Mouse (Mus musculus): ENCODE data around the gene Gba2. TPM values are rescaled to one million over a fixed set of nuclear protein-coding genes. Genes with fewer than 3 reads are reported as not detected.
"Not testable (repeated sequence)": the region's sequence is repeated elsewhere in the genome, so short reads cannot be mapped to it uniquely, and the experiment has no call there.

The Gba2 gene
- total RNA-seq (2021), result 1 to 10 TPM; 8.2 to 8.3 TPM
- long read RNA-seq, experiment 1, transcript Gba2-201 (17 exons, 3,544 nt), result major isoform, 5 of 14 reads
- long read RNA-seq, experiment 1, partial matches to known transcripts, result 3 of 14 reads
- long read RNA-seq, experiment 1, other reads (novel, unspliced or antisense), result 6 of 14 reads
- long read RNA-seq, experiment 2, transcript Gba2-201 (17 exons, 3,544 nt), result major isoform, 29 of 38 reads
- long read RNA-seq, experiment 2, partial matches to known transcripts, result 2 of 38 reads
- long read RNA-seq, experiment 2, other reads (novel, unspliced or antisense), result 7 of 38 reads

DNA sequence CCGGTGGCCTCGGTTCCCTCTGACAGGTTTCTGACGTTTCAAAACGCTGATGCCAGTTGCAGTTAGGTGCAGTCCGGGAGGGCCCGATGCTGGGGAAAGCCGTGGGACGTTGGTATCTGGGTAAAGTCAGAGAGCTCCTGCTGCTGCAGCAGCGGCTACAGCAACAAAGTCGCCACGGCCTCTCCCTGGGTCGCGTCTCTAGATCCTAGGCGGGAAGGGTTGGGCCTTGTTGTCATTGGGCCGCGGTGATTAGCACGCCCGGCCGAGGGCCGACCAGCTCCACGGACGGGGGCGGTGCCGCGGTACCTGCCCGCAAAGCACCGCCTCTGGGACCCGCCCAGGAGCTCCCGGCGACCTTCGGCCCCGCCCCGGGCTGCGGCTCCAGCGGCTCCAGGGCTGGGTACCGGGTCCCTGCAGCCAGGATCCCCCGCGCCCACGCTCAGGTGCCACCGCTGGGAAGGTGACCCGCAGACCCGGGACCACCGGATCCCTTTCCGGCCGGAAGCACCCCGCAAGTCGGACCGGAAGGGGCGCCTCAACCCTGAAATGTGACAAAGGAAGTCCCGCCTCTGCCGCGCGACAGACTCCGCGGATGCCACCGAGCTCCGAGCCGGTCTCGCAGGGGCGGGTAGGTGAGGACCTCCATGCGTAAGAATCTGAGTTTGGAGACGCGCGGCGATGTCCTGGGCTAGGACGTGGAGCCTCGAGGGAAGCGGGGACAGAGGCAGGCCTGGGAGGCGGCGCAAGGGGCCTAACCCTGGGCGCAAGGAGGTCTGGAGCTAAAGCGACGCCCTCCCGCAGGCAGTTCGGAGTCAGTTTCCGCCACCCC is at the start of gene Gba2, which contains the start of gene Rgp1:
TSS of gene Gba2 (minus strand) at position 498 of the 829 bp plus-strand sequence.
TSS of gene Rgp1 (plus strand) at position 340 of the 829 bp plus-strand sequence.
- peak; percentile 83 to 87 for DNase-seq (ENCODE audit: low spot score in 2 of 2)

DNA sequence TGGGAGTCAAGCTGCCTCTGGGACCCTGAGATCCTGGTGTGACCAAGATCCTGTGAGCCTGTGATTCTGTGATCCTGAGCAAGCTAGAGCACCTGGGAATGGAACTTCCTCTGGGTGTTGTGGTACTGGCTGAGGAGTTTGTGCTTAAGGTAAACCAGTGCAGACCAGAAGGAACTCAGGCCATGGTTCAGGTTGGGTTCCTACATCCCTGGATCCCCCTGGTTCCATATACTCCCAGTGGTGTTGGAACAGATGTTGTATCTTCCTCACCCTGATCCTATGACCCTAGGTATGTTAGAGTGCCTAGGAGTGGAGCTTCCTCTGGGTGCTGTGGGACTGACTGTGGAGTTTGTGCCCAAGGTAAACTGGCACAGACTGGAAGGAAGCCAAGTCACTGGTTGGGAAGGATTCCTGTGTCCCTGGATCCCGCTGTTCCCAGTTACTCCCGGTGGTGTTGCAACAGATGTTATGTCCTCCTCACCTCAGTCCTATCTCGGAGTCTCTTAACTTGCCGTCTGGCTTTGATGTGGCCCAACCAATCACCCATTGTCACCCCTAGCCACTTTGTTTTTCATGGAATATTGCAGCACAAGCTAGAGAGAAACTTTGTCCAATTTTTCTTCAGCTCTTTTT is 41.6 kb upstream of the Gba2 start:
- no peak for DNase-seq (ENCODE audit: low spot score in 2 of 2)

DNA sequence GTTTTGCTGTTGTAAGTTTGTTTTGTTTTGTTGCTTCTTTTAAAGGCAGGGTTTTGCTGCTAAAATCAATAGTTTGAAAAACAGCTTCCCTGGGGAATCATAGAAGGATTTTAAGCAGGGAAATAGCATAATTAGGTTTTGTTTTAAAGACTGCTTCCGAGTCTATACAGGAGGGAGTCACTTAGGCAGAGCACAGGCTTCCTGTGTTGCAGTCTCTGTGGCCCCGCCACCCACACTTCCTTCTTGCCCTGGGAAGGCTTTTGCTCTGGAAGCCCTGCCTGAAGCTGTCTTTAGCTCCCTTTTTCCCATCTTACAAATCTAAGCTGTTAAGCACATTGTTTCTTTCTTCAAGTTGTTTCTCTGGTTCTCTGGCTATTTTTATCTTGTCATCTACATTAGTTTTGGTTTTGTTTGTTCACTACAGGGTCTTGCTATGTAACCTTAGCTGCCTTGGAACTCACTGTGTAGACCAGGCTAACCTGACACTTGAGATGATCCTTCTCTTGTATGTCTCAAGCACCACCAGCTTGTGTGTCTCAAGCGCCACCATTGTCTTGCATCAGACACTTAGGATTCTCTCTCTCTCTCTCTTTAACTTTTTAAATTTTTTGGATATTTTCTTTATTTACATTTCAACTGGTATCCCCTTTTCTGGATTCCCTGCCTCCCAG is 34.5 kb upstream of the Gba2 start:
- DNase-seq (ENCODE audit: low spot score in 2 of 2), result no peak

DNA sequence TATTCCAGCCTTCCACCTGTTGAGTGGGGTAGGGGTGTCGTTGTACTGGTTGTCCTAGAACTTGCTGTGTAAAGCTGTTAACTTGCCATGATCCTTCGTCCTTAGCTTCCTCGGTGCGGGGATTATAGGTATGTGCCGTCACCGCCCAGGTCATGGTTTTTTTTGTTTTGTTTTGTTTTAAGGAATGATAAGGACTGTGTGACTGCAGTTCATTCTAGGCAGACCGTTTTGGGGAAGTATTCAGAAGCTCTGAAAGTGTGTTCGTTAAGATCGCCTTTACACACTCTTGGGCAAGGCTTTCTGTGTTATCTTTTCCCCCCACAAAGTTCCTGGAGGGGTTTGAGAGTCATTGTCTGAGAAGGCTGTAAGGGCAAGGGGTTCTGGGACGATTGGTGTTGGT is 33.9 kb upstream of the Gba2 start:
- no peak for DNase-seq (ENCODE audit: low spot score in 2 of 2)

DNA sequence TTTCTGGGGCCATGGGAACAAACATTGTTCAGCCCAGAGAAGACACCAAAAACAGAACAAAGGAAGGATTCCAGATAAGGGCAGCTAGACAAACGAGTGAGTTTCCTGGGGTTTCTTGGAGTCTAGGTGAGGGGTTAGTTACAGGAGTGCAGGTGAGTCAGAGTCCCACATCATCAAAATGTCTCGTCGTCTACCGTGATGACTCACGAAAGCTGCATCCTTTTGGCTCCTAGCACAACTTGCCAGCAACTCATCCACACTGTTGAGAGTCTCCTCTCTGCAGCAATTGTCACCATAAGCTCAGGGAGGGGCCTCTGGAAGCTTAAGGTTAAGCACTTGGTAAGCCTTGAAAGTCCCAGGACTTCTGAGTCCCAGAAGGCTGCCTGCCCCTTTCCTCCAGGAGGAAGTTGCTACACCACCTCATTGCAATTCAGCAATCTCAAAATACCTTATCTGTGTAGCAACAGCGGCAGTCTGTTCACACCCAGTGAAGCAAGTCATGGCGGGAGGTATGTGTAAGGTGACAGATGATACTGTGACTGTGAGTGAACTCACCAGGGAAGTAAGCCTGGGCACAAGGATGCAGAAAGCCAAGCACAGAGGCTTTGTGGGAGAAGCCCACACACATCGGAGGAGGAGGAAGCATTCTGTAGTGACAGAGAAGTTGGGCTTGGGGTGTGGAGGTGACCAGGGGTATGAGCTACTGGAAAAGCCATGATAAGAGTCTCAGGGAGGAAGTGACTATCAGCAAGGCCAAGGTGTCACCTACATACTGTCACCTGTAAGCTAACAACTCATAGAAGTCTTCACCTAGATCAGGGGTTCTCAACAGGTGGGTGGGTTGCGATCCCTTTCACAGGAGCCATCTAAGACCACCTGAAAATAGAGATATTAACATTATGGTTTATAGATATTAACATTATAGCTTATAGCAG is 26.3 kb upstream of the Gba2 start:
- DNase-seq (ENCODE audit: low spot score in 2 of 2), result no peak

DNA sequence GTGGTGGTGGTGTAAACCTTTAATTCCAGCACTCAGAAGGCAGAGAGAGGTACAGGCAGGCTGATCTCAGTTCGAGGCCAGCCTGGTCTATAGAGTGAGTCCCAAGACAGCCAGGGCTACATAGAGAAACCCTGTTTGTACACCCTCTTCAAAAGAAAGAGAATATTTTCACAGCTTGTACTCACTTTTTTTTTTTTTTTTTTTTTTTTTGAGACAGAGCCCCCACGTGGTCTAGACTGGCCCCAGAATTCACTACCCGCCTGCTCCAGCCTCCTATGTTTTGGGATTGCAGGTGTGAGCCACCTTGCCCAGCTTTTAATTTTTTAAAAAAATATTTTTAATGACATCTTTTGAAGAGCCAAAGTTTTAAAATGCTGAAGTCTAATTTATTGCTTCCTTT is 25.4 kb upstream of the Gba2 start:
- DNase-seq (ENCODE audit: low spot score in 2 of 2), result no peak

DNA sequence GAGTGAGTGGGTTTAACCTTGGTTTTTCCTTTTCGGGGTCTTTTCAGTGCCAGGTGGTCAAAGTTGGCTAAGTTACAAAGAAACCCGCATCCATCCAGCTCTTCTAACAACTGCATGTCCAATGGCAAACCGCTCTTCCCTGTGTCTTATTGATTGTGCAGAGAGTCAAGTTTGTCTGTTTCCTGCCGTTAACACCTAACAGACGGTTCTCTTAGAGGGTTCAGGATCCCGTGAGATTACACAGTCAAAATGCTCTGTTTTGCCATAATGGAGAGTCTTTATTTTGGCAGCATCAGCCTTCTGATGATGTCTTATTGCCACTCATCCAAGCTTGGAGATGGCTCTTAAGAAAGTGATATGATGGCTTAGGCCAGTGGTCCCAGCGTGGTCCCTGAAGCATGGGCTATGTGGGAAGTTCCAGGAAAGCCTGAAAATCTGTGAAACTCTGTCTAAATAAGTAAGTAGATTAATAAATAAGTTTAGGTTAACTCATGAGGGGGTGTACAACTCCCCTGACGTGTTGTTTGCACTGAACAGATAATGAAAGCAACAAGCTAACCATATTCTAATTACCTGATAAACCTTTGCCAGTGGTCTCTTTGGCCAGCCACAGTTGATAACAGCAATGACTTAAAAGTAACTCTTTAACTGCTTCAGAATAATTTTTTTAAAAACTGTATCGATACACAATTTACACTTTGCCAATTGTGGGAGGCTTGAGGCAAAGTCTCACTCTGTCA is 21.7 kb upstream of the Gba2 start:
- DNase-seq (ENCODE audit: low spot score in 2 of 2), result no peak

DNA sequence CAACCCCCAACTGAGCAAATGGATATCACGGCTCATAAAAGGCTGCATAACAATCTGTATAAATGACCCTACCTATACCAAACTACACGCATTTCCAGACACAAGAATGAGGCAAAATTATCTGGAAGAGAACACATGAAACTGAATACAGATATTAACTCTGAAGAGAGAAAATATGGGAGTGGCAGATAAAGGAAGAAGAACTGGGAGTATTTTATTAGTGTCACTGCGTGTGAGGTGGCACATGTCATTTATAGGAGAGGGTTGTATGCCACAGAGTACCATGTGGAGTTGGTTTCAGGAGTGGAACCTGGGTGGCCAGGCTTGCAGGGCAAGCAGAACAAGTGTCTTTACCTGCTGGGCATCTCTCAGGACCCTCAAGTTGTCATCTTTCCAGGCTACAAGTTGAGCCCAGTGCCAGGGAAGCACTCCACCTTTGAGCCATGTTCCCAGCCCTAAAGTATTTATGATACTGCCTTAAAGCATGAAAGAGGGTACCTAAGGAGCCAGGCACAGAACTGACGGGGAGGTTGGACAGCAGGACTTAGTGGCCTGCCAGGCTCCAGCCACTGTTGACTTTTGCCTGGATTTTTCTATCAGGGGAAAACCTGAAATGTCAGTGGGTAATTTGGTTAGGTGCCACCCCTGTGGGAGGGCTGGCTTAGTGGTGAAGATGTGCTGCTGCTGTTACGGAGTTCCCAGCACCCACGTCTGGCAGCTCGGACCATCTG is 20.1 kb upstream of the Gba2 start:
- no peak for DNase-seq (ENCODE audit: low spot score in 2 of 2)

DNA sequence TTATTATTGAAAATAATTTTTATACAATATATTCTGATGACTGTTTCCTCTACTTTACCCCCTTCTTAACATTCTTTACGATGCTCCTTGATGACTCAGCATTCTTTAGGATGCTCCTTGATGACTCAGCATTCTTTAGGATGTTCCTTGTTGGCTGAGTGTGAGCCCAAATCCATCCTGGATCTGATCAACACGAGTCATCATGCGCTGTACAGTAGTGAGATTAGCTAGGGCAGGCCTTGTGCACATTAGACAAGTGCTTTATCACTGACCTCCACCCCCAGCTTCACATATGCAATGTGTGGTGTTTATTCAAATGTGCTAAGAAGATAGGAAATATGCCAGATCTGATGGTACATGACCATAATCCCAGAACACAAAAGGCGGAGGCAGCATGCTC is 19.5 kb upstream of the Gba2 start:
- DNase-seq (ENCODE audit: low spot score in 2 of 2), result no peak

DNA sequence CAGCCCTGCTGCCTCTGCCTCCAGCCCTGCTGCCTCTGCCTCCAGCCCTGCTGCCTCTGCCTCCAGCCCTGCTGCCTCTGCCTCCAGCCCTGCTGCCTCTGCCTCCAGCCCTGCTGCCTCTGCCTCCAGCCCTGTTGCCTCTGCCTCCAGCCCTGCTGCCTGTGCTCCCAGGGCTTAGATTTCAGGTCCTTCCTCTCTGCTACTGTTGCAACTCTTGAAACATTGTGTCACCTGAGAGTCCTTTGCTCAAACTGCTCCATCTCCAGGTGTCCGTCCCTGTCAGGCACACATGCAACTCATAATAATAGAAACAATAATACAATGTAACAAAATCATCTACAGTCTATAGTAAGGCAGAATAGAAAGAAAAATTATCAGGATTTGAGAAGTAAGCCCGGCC is 17.9 kb upstream of the Gba2 start:
- DNase-seq (ENCODE audit: low spot score in 2 of 2), result not testable (repeated sequence)

DNA sequence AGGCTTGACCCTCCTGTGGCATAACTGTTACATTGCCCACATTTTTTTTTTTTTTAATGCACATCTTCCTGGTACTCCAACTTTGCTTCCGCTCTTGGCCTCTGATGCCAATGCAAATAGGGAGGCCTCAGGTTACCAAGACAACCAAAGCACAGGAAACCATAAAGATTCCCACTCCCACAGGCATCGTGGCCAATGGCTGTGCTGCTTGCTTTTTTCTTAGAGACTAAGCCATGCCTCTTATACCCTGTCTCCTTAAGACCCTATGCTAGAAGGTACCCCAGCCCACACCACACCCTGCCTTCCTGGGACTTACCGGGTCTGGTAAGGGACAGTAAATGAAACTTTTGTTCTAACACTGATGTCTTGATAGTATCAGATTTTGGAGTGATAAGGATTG is 14.8 kb upstream of the Gba2 start:
- no peak for DNase-seq (ENCODE audit: low spot score in 2 of 2)

DNA sequence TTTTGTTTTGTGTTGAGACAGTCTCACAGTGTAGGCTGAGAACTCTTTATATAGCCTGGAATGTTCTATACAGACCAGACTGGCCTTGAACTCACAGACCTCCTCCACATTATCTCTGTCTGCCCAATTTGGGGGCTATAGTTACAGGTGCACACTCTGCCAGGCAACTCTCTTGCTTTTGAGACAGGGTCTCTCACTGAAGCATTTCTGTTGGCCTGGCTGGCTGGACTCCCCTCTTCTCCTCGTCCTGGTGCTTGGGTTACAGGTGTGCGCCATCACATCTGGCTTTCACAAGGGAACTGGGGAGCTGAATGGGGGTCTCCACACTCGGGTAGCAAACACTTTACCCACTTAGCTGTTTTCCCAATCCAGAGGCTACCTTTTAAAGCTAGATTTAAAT is 13.3 kb upstream of the Gba2 start:
- no peak for DNase-seq (ENCODE audit: low spot score in 2 of 2)

DNA sequence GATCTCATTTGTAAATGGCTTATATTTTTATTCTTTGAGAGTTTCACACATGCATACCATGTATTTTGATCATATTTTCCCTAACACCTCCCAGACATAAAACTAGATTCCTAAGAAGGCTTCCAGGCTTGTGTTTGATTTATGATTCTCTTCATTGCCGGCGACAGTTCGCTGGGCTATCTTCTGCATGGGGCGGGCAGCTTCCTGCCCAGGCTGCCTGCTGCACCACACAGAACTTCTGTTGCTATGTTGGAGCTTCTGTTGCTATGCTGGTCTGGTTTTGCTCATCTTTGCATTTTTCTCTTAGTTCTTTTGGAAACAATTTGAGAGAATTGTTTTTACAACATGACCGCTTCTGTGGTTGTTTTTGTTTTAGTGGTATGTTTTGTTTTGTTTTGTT is 12.9 kb upstream of the Gba2 start:
- no peak for DNase-seq (ENCODE audit: low spot score in 2 of 2)

DNA sequence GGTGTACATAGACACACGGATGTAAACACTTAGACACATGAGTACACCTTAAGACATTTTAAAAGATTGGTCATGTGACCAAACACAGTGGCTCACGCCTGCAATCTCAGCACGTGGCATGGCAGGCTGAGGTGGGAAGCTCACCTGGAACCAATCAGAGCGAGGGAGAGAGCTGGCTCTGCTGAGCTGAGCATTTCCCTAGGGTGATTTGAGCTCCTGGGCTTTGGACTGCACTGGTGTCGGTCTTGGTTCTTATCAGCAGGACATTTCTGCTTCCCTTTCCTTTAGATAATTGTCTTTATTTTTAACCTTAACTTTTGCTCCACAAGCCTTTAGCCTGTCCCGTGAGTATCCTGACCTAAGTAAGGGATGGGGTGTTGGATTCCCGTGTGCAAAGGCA is 9.0 kb upstream of the Gba2 start:
- no peak for DNase-seq (ENCODE audit: low spot score in 2 of 2)

DNA sequence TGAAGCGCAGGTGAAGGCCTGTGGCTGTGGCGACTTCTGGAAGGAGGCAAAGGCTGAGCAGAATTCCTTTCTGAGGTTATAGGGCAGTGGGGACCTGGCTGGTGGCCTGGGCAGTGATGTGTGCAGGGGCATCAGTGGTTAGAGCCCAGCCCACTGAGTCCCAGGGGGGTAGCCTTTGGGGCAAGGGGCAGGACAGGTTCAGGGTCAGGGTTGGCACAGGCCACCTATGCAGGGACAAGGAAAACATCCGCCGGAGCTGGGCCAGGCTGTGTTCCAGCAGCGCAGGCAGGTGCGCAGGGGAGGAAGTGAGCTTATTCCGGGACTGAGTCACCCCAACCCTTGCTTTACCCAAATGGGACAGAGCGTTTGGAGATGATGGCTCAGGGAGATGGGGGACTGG is 7.7 kb upstream of the Gba2 start:
- DNase-seq (ENCODE audit: low spot score in 2 of 2), result no peak

DNA sequence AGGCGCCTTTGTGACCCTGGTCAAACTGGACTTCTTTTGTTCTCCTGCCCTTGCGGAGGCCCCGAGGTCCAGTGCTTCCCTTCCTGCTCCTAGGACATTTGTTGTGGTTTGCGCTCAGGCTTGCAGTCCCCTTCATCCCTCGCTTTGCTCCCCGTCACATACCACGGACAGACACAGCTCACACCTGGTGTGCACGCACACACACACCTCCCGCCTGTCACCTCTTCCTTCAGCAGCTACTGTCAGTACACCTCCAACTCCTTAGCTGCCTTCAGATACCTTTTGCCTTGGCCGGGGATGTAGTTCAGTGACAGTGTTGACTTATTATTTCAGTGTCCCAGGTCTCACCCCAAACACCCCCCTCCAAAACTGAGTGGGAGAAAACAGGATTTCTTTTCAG is 7.0 kb upstream of the Gba2 start:
- no peak for DNase-seq (ENCODE audit: low spot score in 2 of 2)

DNA sequence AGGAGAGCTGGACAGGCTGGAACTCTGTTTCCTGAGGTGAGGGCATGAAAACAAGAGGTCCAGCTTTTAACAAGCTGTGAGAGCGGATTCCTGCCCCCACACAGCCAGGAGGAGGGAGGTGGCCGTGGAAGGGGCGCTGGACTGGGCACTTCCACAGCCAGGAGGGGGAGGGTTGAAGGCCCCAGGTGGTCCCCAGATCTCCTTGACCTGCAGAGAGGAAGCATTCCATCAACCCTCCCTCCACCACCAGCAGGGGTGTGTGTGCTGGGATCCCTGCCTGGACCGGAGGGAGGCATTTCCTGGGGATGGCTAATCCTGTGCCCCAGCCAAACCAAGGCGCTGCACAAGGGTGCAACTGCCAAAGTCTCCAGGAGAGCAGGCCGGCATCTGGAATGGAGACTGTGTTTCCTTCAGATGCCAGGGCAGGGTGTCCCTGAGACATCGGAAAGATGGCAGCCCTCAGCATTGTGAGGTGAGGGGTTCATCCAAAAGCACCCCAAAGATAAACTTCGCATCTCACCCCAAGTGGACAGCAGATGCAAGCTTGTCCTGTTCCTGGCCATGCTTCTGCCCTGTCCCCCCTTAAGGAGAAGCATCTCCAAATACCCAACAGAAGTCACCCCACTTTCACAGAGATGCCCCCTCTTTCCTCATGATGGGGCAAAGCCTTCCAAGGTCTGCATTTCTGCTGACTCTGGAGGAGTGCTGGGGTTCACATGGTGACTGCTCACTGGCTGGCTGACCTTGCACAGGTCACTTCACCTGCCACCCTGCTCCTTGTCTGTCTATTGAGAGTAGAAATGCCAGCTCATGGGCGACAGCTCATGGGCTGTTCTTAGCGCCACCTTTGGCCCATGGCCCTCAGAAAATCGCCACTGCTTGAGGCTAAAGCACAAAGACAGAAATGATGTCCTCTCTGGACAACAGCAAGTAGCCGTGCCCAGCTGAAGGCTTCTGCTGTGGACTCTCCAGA is 6.1 kb upstream of the Gba2 start, which contains the start of gene Msmp:
TSS of gene Msmp (minus strand) at position 51 of the 973 bp plus-strand sequence.
- DNase-seq (ENCODE audit: low spot score in 2 of 2), result no peak

DNA sequence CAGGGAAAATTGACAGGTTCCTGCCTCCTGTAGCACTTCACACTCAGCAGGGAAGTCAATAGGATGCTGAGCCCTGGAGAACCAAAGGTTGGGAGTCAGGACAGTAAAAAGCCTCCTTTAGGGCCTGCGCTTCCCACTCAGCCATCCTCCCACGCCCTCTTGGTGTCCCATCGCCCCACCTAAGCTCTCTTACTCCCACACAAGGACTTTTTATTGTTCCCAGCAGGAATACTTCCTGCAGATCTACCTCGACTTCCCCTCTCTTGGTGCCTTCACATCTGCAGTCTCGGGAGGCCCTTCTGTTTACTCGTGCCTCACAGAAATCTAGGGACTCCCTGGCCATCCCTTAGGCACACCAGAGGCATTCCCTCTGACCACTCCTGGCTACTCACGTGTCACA is 4.7 kb upstream of the Gba2 start:
- DNase-seq (ENCODE audit: low spot score in 2 of 2), result no peak

All from adrenal gland, adult 18-20 months (tissue).